Mouse (Mus musculus): Measurements from ENCODE around the gene Dpm2.

DNA sequence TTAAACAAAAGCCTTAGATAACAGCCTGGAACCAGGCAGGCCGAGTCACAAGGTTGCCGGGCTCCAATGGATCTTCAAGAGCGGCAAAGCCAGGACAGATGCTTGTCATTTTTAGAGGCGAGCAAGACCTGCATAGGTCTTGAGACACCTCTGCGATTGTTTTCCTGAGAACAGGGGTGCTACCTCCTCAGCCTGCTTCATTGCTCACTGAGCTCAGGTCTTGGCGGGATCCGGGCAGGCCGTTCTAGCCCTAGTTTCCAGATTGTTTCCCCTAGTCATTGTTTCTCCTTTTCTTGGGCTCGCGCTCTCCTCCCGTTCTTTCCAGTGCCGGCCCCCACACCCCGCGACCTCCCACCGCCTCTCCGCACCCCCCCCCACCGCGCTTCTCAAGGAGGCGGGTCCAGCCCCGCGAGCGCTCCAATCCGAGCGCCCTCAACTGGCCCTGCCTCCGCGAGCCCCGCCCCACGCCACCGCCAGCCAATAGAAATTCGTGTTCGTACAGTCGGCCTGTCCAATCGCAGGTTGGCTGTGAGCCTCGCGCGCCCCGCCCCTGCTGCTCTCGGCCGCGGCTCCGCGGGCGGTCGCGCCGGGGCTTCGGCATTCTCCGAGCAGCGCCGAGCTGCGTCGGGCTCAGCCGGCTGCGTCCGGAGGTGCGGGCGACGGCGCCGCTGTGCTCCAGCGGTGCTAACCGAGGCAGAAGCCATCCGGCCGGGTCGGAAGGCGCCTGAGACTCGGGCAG, 35.8 kb upstream of the Dpm2 start, which contains the start of gene Fam102a:
- no peak for TF ChIP-seq CTCF (conservative IDR thresholded peaks at IDR 0.05; ENCODE audit: low read length)
- TF ChIP-seq NANOG (IDR thresholded peaks at IDR 0.05; ENCODE audit: borderline replicate concordance, low read length): no peak
- no peak for TF ChIP-seq POU5F1 (IDR thresholded peaks at IDR 0.05; ENCODE audit: borderline replicate concordance, low read length)

Data from E14TG2a.4 (cell line).